Mouse (Mus musculus): ENCODE data around the gene Plb1.

Gene Plb1

DNA sequence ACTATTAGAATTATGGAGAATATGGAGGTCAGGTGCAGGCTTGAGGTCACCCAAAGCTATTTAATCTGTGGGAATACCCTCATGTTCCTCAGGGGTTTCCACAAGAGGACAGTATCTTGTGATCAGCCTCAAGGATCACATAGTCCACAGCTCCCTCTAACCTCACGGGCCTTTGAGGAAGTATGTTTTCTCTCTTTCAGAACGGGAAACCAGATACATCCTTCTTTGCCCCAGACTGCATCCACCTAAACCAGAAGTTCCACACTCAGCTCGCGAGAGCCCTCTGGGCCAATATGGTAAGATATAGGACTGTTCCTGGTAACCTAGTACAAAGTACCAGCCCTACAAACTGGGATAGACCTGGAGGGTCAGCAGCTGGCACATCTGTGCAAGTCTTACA lies 100.1 kb downstream of the Plb1 start:
- DNase-seq (ENCODE audit: low spot score): no peak

DNA sequence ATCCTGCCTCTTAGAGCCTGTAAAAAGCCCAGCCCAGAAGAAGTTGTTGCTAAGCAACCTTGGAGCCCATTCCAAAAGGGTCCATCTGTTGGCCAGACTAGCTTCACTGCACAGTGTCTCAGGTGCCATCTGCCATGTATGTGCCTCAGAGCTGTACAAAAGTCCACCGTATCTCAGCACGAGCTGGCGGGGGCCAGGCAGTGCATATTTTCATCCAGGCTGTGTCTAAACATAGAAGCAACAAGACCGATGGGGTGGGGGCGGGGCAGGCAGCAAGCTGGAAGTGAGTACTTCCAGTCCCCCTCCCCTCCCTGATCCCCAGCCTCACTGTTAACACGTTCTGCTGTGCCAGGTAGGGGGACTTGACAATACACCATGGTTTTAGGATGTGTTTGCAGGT lies 102.7 kb downstream of the Plb1 start:
- DNase-seq (ENCODE audit: low spot score): no peak

DNA sequence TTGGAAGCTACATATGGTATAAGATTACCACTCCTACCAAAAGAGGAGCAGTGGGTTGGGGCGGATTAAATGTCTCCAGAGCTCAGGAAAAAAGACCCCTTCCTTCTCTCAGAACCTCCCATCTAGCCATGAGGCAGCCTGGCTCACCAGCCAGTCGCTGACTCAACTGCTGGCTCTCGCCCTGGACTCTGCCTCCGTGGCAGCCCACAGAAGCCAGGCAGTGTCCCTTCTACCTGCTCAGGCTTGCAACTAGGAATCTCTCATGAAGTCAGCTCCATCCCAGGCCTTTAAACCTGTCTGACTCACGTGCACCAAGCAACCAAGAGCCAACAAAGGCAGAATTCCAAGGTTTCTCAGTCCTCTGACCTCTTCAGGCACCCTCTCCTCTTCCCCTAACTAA lies 103.6 kb downstream of the Plb1 start:
- DNase-seq (ENCODE audit: low spot score): no peak

- DNase-seq (ENCODE audit: low spot score): no peak
These were observed 104.8 kb downstream of the Plb1 start for GRCm38 (mm10) chr5:32337336-32337735.

- DNase-seq (ENCODE audit: low spot score): no peak
These were observed 105.8 kb downstream of the Plb1 start for GRCm38 (mm10) chr5:32338339-32338738.

DNA sequence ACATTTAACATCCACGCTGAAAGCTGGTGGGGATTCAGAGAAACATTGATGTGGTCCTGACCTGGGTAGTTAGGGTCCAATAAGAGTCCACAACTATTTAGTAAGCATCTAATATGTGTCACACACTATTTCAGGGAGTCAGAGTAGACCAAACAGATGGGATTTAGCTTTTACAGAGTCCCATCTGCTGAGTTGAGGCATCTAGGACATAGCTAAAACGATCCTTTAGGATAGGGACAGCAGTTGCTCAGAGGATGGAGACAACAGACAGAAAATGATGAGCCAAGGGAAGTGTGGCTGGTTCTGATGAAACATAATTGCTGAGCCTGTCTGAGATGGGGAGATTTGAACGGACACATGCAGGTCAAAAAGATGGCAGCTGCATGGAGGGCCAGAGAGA lies 106.3 kb downstream of the Plb1 start:
- no peak for DNase-seq (ENCODE audit: low spot score)

DNA sequence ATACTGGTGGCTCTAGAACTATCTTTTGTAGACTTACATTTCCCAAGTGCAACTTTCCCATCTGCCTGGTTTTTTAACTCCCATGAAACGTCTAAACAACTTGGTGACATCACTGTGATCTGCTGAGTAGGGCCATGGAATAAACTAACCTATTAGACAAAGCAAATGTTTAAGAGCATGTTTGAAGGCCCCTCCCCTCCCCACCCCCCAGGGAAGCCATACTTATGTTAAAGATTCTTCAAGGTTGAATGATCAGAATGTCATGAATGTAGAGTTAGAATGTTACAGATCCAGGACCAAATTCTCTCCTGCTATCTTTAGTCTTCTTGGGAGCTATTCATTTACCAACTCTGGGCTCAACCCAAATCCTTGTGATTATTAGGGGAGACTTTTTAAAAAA lies 107.7 kb downstream of the Plb1 start:
- no peak for DNase-seq (ENCODE audit: low spot score)

DNA sequence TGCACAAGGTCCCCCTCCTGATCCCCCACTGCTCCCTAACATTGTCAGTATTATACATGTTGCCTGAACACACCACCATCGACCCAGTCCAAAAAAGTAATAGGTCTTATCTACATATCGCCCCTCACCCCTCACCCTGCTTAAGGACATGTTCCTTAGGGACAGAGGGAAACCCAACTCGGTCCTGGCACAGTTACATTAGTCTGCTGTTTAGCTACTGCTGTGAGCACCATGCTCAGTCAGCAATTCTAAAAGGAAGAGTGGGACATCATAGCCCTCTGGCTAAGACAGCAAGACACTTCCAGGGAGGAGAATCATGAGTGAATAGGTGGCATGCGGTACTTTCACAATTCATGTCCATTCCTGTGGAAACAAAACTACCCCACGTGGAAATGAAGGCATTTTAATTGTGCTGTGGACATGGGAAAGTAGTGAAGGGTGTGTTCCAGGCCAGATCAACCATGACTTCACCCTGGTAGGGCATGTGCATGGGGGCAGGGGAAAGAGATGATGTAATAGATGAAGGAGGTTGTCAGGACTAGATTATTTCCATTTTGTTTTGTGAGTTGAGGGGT lies 110.3 kb downstream of the Plb1 start:
- DNase-seq (ENCODE audit: low spot score): no peak

GRCm38 (mm10) chr5:32346025-32346912 lies 113.8 kb downstream of the Plb1 start:
- no peak for DNase-seq (ENCODE audit: low spot score)

- no peak for DNase-seq (ENCODE audit: low spot score)
These were observed 117.2 kb downstream of the Plb1 start for GRCm38 (mm10) chr5:32349718-32350117.

GRCm38 (mm10) chr5:32350551-32351256 lies 118.2 kb downstream of the Plb1 start:
- no peak for DNase-seq (ENCODE audit: low spot score)

DNA sequence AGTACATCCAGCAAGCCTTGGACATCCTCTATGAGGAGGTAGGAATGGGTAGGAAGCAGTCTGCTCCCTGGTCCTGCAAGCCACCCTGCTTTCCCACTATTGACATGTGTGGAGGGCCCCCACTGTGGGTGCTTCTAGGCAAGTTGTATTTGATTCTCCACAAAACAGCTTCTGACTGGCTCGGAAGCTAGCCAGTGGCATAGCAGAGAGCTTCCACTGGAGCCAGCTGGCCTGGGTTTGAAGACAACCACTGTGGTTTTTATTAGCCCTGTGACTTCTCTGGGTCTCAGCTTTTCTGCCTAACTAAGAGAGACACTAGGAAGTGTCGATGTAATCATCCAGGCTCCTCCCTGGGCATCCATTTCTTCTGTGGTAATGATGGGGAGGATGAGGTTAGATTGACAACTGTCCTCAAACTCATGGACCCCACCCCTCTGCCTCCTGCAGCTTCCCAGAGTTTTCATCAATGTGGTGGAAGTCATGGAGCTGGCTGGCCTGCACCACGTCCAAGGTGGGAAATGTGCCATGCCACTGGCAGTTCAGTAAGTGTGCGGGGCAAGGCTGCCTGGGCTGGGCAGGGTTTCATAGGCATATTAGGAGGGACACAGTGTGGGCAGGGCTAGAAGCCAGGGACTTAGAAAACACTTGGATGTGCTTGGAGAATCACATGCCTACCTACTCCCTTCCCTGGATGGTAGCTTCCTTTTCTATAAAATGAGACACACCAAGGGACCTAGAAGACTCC lies 119.4 kb downstream of the Plb1 start:
- DNase-seq (ENCODE audit: low spot score): no peak

- DNase-seq (ENCODE audit: low spot score): no peak
These were observed 120.3 kb downstream of the Plb1 start for GRCm38 (mm10) chr5:32352845-32353244.

GRCm38 (mm10) chr5:32353280-32353679 lies 120.8 kb downstream of the Plb1 start:
- no peak for DNase-seq (ENCODE audit: low spot score)

DNA sequence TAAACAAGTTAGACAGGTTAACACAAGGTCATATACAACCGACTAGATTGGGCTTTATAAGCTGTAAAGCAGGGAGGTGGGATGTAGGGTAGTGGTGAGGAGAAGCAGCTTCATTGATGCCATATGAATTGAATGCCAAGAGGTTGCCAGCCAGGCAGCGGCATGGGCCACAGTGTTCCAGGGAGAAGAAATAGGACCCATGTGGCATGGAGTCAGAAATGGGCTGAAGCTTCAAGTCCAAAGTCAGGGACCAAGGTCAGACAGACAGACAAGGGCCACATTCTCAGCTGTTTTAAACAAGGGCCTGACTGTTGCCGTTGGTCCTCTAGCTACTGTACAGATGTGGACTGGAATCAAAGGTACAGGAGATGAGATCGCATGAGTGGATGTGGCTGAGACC lies 128.0 kb downstream of the Plb1 start:
- no peak for DNase-seq (ENCODE audit: low spot score)

- DNase-seq (ENCODE audit: low spot score): no peak
These were observed 129.1 kb downstream of the Plb1 start for GRCm38 (mm10) chr5:32361441-32362235.

DNA sequence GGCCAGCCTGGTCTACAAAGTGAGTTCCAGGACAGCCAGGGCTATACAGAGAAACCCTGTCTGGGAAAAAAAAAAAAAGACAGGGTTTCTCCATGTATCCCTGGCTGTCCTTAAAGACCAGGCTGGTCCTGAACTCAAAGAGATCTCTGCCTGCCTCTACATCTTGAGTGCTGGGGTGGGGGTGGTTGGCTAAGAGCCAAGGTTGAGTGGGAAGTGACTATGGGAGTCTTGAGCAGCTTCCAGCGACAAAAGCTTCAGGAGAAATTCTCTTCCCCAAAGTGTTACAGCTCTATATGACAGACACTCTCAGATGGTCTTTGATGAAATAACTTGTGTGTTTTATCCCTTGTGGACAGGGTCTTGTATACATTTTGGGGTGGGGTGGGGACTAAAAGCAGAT lies 136.9 kb downstream of the Plb1 start:
- DNase-seq (ENCODE audit: low spot score): no peak

DNA sequence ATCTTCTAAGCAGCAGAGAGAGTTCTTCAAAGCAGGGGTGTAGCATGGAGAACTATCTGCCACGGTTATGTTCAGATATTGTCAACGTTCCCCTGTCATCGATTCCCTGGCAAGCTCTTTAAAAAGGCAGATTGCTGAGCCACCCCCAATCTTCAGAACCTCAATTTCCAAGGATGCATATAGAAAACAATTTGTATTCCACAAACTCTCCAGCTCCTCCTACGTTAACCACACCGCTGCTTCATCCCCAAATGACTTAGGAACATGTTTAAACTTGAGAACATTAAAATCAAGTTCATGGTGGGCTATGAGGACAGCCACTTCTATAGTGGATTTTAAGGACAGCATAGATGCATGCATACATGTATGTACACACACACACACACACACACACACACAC lies 138.7 kb downstream of the Plb1 start:
- DNase-seq (ENCODE audit: low spot score): no peak

DNA sequence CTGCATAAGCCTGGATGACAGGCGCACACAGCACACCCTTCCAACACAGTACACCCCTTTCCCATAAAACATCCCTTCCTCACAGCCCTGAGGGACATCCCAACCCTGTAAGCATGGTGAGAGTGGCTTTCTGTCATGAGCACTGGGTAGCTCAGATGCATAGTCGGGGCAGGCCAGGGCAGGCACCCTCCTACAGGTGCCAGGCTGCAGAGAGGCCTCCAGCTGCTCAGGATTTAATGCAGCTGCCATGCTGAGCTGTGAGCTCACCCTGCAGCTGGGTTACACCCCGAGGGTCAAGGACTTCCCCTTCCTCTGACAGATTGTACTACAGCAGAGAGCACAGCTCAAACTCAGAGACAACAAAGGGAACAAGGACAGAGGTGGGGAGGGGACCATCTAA lies 146.0 kb downstream of the Plb1 start:
- no peak for DNase-seq (ENCODE audit: low spot score)

GRCm38 (mm10) chr5:32388656-32389055 lies 156.1 kb downstream of the Plb1 start:
- DNase-seq (ENCODE audit: low spot score): no peak

- DNase-seq (ENCODE audit: low spot score): no peak
These were observed 157.8 kb downstream of the Plb1 start for GRCm38 (mm10) chr5:32390295-32390694.

DNA sequence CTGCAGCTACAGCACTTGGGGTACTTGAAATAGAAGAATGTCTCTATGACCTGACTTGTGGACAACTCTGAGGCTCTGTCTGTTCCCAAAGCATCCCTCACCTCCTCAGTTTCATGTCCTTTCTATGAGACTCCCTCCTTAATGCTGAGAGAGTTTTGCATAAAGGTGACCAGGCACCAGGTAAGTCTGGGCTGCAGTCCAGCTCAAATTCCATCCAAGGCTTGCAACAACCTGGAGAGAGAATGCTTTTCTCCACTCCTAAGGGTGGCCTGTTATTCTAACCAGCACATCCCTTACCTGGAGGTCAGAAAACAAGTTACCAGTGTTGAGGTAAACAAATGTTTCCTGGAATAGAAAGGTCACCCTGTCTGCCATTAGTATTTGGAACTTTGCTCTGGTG lies 159.8 kb downstream of the Plb1 start:
- no peak for DNase-seq (ENCODE audit: low spot score)

Data from c-Kit-positive CD71-positive TER-119-positive erythroid progenitor cells, embryonic 14.5 days (primary cell).